Mouse (Mus musculus) stomach, embryonic 14.5 days (tissue): ENCODE data around the gene Catsper3. TPM values are rescaled to one million over a fixed set of nuclear protein-coding genes. Genes with fewer than 3 reads are reported as not detected.

Experiments
- ATAC-seq: fragments of 200-750 bp; cut with Nextera tagmentation; 2 replicates; pipeline ENCODE4 v1.8.0; 2017; ENCODE audit warnings: low read depth, moderate TSS enrichment; ENCODE audit not compliant: insufficient number of reproducible peaks, insufficient read depth, low FRiP score
- H3K27ac ChIP-seq: fragments of 300-500 bp; sonication (generic); 2 replicates; pipeline ENCODE4 v1.5.1; 2014; ENCODE audit warnings: mild to moderate bottlenecking, low read length, moderate library complexity, mixed read lengths
- H3K27me3 ChIP-seq: fragments of 300-500 bp; sonication (generic); 2 replicates; pipeline ENCODE4 v1.6.1; 2014; ENCODE audit warnings: low read length, control low read depth, mixed read lengths; ENCODE audit not compliant: control insufficient read depth, insufficient read depth
- H3K36me3 ChIP-seq: fragments of 300-500 bp; sonication (generic); 2 replicates; pipeline ENCODE4 v1.6.1; 2014; ENCODE audit warnings: mild to moderate bottlenecking, control low read depth, low read length, moderate library complexity, mixed read lengths; ENCODE audit not compliant: control insufficient read depth, insufficient read depth
- H3K4me1 ChIP-seq: fragments of 300-500 bp; sonication (generic); 2 replicates; pipeline ENCODE4 v1.6.1; 2014; ENCODE audit warnings: low read length, control low read depth, mixed read lengths; ENCODE audit not compliant: control insufficient read depth, insufficient read depth
- H3K4me2 ChIP-seq: fragments of 300-500 bp; sonication (generic); replicated peaks from 2 replicates; pipeline ENCODE4 v1.6.1; 2014; ENCODE audit warnings: low read depth, low read length, control low read depth
- H3K4me3 ChIP-seq: fragments of 300-500 bp; sonication (generic); 2 replicates; pipeline ENCODE4 v1.5.1; 2014; ENCODE audit warnings: low read depth, low read length, control low read depth
- H3K9ac ChIP-seq: fragments of 300-500 bp; sonication (generic); replicated peaks from 2 replicates; pipeline ENCODE4 v1.6.1; 2014; ENCODE audit warnings: low read depth, mild to moderate bottlenecking, control low read depth, low read length, moderate library complexity, mixed read lengths
- H3K9me3 ChIP-seq: fragments of 300-500 bp; sonication (generic); 2 replicates; pipeline ENCODE4 v1.6.1; 2016; ENCODE audit warnings: low read depth, low read length, control low read depth; ENCODE audit not compliant: control insufficient read depth
- WGBS: fragments of 180-500 bp; shearing (Covaris S2); extraction: QIAGEN DNeasy Blood & Tissue Kit; methylation state at CpG from one replicate; pipeline ENCODE4 v1.1.7; 2014; 5-methylcytosine and 5-hydroxymethylcytosine counted together
- polyA plus RNA-seq: library from polyadenylated mRNA; unstranded; fragments of >200 nt; fragmentation: Nextera tagmentation; extraction: Ambion mirVana; gene quantifications from 2 replicates; pipeline ENCODE4 v1.2.1, GENCODE M21; 2014

The Catsper3 gene
- polyA plus RNA-seq, 1 experiment from 2014 or later = 0.43 TPM

GRCm38 (mm10) chr13:55829018-55829655 is 44.8 kb downstream of the Catsper3 start:
- Histone ChIP-seq H3K27ac (peak overlapping the region; percentile 98), H3K4me3 (peak overlapping the region; percentile 77), H3K4me1 (peaks cover 13% of the 10 kb centered on the region; the same call in 1 of the 2 replicates), H3K9ac (peak overlapping the region; percentile 99), H3K9me3 (no peaks in the 10 kb centered on the region), H3K4me2 (peak overlapping the region; percentile 54), H3K27me3 (peaks cover 8% of the 10 kb centered on the region; the same call in 1 of the 2 replicates), H3K36me3 (peaks cover 11% of the 10 kb centered on the region)
- no peak for ATAC-seq
- 9% methylated on average over 12 of the region's 12 CpGs for WGBS

DNA sequence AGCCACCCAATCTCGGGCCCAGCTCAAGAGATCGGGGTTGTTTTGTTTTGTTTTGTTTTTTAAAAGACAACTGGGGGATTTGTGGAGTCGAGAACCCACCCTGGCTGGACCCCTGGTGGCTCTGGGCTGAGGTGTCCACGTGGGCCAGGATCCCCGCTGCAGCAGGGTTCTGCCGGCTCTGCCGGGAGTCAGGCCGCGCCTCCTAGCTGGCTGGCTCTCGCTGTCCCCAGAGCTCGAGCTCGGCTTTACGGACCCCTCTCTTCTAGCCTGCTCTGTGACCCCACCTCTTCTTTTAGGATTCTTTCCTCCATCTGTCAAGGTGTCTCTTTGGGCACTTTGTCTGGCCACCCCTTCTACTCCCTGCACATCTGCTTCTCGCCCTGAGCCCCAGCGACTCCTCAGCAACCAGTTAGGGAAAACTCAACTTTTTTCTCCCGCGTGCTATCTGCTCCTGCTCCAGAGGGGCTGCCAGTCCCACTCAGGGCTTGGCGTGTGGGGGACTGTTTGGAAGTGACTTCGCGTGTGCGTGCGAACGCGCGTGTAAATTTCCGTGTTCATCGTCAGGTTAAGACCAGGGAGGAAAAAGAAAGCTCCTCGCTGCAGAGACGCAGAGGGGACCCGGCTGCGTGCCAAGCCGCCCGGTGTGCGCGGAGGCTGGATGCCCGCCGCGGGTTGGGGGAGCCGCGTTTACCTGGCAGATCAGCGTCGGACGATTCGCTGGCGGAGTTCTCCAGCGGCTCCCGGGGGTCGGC is 45.9 kb downstream of the Catsper3 start:
- Histone ChIP-seq H3K27ac (peak overlapping the region; percentile 98), H3K4me2 (peak overlapping the region; percentile 54), H3K27me3 (peaks cover 14% of the 10 kb centered on the region; the same call in 1 of the 2 replicates), H3K4me1 (0 out of 2 replicates have a peak, but pooled peaks cover 3% of the 10 kb centered on the region), H3K4me3 (peak overlapping the region; percentile 77), H3K9ac (peak overlapping the region; percentile 99), H3K9me3 (no peaks in the 10 kb centered on the region), H3K36me3 (peaks cover 5% of the 10 kb centered on the region; the same call in 1 of the 2 replicates)
- under 1% methylated on average over 48 of the region's 48 CpGs for WGBS
- no peak for ATAC-seq

DNA sequence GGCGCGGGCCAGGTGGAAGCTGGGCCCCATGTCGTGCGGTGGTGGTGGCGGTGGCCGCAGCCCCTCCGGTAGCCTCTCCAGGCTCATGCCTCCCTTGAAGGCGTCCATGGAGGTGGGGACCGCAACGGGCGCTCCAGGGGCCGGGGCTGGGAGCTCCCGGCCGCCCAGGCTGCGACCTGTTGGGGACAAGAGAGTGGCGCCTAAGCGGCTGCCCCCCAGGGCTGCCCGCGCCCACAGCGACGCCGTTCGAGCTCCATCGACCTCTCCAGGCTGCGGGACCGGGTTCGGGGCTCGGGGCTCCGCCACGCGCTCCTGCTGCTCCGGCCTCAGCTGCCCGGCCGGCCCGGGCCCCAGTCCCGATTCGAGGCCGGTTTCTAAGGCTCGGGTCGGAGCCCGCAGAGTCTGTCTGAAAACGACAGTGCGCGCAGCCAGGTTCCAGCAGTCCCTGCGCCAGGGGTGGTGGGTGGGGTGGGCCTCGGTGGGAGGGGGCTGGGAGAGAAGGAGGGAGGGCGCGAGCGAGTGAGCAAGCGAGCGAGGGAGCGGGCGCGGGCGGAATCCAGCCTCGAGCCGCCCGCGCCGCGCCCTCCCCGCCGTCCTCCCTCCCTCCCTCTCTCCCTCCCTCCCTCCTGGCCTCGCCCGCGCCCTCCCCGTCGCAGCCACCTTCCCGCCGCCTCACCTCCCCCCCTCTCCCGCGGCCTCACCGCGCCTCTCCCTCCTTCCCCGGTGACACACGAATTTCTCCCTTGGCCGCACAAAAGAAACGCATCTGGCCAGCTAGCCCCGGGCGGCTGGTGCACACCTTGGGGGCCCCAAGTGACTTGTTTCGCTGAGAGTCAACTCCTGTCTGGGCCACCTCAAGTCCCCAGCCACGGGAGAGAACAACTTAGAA is 46.7 kb downstream of the Catsper3 start:
- WGBS = under 1% methylated on average over 51 of the region's 82 CpGs
- ATAC-seq = peak; percentile 73
- peaks cover 3% of the 10 kb centered on the region; the same call in 1 of the 2 replicates for H3K4me1 ChIP-seq
- peak overlapping the region; percentile 99 for H3K9ac ChIP-seq
- no peaks in the 10 kb centered on the region for H3K9me3 ChIP-seq
- H3K36me3 ChIP-seq = peaks cover 5% of the 10 kb centered on the region; the same call in 1 of the 2 replicates
- H3K27me3 ChIP-seq = peaks cover 14% of the 10 kb centered on the region; the same call in 1 of the 2 replicates
- peak overlapping the region; percentile 54 for H3K4me2 ChIP-seq
- H3K4me3 ChIP-seq = peak overlapping the region; percentile 77
- peak overlapping the region; percentile 98 for H3K27ac ChIP-seq

DNA sequence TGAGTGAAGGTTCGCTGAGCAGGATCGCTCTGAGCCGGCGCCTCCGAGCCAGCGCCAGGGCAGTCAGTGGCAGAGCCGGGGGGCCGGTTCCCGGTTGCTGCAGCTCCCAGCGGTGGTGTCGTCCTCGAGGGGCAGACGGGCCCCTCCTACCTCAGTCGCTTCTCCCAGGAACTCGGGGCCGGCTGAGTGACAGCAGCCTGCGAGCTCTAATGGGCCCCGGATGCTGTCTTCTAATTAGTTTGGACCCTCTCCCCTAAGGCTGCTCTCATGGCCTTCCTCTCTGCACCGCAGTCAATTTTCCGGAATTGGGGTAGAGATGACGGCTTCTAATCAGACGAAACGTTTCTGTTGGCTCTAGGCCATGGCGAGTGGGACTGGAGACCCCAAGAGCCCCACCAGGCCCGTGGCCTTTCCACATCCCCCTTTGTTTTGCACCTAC is 47.4 kb downstream of the Catsper3 start:
- H3K27me3 ChIP-seq = peaks cover 14% of the 10 kb centered on the region; the same call in 1 of the 2 replicates
- H3K27ac ChIP-seq = peak overlapping the region; percentile 98
- WGBS = 4% methylated on average over 25 of the region's 25 CpGs
- ATAC-seq = peak; percentile 7; the same call in 1 of the 2 replicates
- peak overlapping the region; percentile 99 for H3K9ac ChIP-seq
- H3K4me2 ChIP-seq = peak overlapping the region; percentile 54
- peaks cover 3% of the 10 kb centered on the region; the same call in 1 of the 2 replicates for H3K4me1 ChIP-seq
- peak overlapping the region; percentile 77 for H3K4me3 ChIP-seq
- H3K36me3 ChIP-seq = peaks cover 5% of the 10 kb centered on the region; the same call in 1 of the 2 replicates
- no peaks in the 10 kb centered on the region for H3K9me3 ChIP-seq

- H3K27ac ChIP-seq = peak overlapping the region; percentile 98
- peaks cover 7% of the 10 kb centered on the region; the same call in 1 of the 2 replicates for H3K4me1 ChIP-seq
- peak overlapping the region; percentile 54 for H3K4me2 ChIP-seq
- peaks cover 17% of the 10 kb centered on the region; the same call in 1 of the 2 replicates for H3K27me3 ChIP-seq
- ATAC-seq = no peak
- no peaks in the 10 kb centered on the region for H3K9me3 ChIP-seq
- WGBS = 54% methylated on average over 1 of the region's 1 CpGs
- H3K9ac ChIP-seq = peak overlapping the region; percentile 99
- H3K4me3 ChIP-seq = peak overlapping the region; percentile 77
- peaks cover 5% of the 10 kb centered on the region; the same call in 1 of the 2 replicates for H3K36me3 ChIP-seq
Observed at GRCm38 (mm10) chr13:55832602-55833001, 48.2 kb downstream of the Catsper3 start.

DNA sequence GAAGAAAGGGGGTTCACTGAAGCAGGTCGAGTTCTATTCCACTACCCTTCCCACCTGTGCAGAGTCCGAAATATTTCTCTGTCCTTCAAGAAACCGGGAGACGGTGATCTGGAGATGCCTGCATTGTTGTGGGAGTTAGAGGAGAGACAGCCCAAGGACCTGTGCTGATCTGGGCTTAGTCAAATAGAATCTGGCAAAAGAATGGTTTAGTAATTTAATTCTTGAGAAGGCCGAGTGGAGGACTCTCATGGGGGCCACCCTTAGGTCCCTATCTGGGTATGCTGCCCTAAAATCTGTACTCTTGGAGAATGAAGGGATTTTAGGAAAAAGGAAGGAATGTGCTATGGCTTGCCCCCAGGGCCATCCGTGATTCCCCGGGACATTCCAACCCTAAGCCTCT is 49.6 kb downstream of the Catsper3 start:
- Histone ChIP-seq H3K4me1 (peaks cover 7% of the 10 kb centered on the region; the same call in 1 of the 2 replicates), H3K27ac (peak overlapping the region; percentile 98; the same call in 1 of the 2 replicates), H3K4me2 (peak overlapping the region; percentile 54), H3K9ac (peak overlapping the region; percentile 93), H3K27me3 (peaks cover 22% of the 10 kb centered on the region; the same call in 1 of the 2 replicates), H3K9me3 (no peaks in the 10 kb centered on the region), H3K36me3 (0 out of 2 replicates have a peak, but pooled peaks cover 5% of the 10 kb centered on the region), H3K4me3 (peak overlapping the region; percentile 77)
- 24% methylated on average over 7 of the region's 7 CpGs for WGBS
- ATAC-seq = no peak

- Histone ChIP-seq H3K27ac (peak overlapping the region; percentile 86), H3K4me2 (peak overlapping the region; percentile 54), H3K9ac (peak overlapping the region; percentile 93), H3K27me3 (peaks cover 22% of the 10 kb centered on the region; the same call in 1 of the 2 replicates), H3K4me3 (peak overlapping the region; percentile 77), H3K36me3 (0 out of 2 replicates have a peak, but pooled peaks cover 5% of the 10 kb centered on the region), H3K9me3 (no peaks in the 10 kb centered on the region), H3K4me1 (peaks cover 7% of the 10 kb centered on the region; the same call in 1 of the 2 replicates)
- WGBS = 22% methylated on average over 5 of the region's 5 CpGs
- ATAC-seq = no peak
Observed at GRCm38 (mm10) chr13:55834667-55835066, 50.3 kb downstream of the Catsper3 start.
